Mouse (Mus musculus) G1E (cell line): ENCODE data around the gene E2f8.

ENCODE experiments used
- CTCF ChIP-seq: IDR thresholded peaks from 2 replicates; pipeline ENCODE4 v1.5.1; 2012; ENCODE audit warnings: low read depth, low read length, inconsistent platforms, mixed read lengths
- GATA1 ChIP-seq: IDR thresholded peaks from 2 replicates; pipeline ENCODE4 v1.6.1; 2012; ENCODE audit warnings: borderline replicate concordance, low read length, inconsistent platforms, mixed read lengths
- POLR2AphosphoS5 ChIP-seq: IDR thresholded peaks from 2 replicates; pipeline ENCODE4 v1.6.1; 2012; ENCODE audit warnings: low read depth, low read length, inconsistent platforms; ENCODE audit not compliant: insufficient replicate concordance
- TAL1 ChIP-seq: conservative IDR thresholded peaks from 2 replicates; pipeline ENCODE4 v1.6.1; 2012; ENCODE audit warnings: low read depth, low read length, inconsistent platforms, mixed read lengths

- TF ChIP-seq CTCF (no peak), POLR2AphosphoS5 (no peak), GATA1 (no peak), TAL1 (no peak)
Measured at GRCm38 (mm10) chr7:48853496-48853895, 27.9 kb downstream of the E2f8 start.
